Mouse (Mus musculus): ENCODE results near the gene Osbpl6. TPM values are rescaled to one million over a fixed set of nuclear protein-coding genes. Genes with fewer than 3 reads are reported as not detected.

Gene Osbpl6
- total RNA-seq, 2 experiments from 2014 or later = 65.8 to 74.5 TPM

DNA sequence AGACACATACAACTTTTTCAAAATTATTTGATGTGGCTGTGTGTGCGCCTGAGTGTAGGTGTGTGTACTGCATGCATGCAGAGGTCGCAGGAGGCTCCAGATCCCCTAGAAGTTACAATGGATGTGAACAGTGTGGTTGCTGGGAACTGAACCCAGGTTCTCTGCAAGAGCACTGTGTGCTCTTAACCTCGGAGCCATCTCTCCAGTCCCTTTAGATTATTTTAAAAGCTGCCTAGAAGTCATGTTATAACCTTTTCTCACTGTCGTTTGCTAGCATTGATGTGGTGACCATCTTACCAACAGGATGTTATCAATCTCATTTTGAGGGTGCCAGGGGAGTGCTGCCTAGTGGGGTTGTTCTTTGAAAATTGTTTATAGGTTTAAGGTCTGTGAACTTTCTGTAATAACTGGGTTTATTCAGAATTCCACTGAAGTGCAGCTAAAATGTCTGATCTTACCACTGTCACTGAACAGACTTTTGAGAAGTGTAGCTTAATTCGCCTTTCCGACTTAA lies 15.2 kb downstream of the Osbpl6 start:
- DNase-seq = no peak

DNA sequence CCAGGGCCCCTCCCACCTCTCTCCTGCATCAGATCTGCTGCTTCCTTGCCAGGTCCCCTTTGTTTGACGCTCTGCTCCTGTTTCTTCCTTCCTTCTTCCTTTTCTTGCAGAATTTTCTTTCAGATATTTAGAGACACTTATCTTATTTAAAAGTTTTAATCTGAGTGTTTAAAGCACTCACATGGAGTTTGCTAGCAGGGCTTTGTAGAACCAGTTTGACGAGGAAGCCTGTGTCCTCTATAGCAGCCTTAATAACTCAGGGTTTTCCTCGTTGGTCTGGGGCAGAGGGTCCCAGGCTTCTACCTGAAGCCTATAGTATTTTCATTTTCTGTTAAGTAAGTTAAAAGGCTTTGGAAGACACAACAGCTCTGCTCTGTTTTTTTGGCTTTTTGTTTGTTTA lies 20.5 kb downstream of the Osbpl6 start:
- no peak for DNase-seq

DNA sequence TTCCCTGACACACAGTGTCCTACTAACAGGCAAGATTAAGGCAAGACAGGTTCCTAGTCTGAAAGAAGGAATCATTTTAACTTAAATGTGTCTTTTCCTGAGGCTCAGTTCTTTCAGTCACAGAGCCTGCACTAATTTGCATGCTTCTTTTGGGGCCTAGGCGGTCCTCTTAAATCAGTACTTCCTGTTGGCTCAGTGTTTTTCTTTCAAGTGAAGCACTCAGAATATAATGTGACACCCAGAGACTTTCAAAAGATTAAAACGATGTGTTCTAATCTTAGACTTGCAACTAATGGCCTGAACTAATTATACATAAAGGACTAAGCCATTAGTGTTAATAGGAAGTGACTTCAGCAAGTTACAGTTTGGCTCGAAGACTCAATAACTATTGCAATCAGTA lies 23.0 kb downstream of the Osbpl6 start:
- no peak for DNase-seq

DNA sequence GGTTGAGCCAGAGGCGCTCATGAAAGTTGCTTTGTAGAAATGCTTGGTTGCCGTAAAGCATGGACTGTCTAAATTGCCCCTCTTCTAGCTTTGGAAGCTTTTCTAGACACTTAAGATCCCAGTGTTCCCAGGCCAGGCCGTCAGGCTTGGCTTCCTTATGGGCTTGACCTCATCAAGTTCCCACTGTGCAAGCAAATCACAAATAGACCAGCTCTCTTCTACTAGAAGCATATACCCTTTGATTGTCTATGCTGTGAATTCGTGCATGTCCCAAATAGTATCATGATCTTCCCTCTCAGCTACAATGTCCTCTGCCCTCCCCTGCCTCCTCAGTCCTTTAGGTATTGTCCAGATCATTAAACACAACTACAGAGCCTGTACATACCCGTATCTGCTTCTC lies 23.5 kb downstream of the Osbpl6 start:
- DNase-seq = no peak

DNA sequence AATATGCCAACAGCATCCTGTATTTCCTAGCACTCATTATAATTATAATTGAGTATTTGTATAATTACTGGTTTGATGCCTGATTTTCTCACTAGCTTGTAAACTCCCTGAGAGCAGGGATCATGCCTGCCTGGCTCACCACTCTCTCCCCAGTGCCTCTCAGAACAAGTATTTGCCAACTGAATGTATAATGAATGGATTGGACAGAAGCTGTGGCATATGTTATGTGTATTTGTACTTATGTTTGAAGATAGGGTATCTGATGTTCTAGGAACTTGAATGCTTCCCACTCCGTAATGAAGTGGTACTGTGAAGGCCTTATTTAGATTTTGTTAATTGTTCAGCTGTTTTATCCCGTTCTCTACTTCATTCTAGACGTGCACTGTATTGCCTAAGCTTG lies 24.2 kb downstream of the Osbpl6 start:
- DNase-seq = no peak

DNA sequence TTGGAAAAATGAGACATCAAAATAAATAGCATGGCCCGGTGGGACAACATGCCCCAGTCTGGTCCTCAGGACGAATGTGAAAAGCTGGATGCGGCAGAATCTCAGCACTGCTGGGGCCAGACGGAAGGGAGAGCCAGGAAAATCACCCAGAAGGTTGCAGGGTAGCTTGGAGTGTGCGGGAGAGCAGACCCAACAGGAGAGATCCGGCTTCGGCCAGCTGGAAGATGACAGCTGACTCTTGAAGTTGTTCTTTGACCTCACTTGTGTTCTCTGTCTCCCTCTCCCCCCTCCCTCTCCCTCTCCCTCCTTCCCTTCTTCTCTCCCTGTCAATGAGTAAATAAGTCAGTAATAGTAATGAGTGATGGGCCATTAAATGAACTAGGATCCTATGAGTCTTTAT lies 27.9 kb downstream of the Osbpl6 start:
- no peak for DNase-seq

DNA sequence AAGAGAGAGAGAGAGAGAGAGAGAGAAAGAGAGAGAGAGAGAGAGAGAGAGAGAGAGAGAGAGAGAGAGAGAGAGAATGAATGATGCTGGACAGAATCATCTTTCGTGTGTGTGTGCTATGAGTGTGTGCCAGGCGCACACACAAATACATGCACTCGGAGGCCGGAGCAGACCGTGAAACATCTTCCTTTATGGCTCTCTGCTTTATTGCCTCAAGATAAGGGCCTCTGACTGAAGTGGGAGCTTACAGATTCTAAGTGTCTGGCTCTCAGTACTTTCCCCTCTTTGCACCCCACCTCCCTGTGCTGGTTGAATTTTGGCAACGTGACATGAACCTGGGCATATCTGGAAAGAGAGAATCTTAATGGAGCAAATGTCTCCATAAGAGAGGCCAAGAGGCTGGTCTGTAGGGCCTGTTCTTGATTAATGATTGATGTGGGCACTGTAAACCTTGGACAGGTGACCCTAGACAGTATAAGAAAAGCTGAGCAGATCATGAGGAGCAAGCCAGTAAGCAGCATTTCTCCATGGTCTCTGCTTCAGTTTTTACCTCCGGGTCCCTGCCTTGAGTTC lies 29.4 kb downstream of the Osbpl6 start:
- DNase-seq = no peak

DNA sequence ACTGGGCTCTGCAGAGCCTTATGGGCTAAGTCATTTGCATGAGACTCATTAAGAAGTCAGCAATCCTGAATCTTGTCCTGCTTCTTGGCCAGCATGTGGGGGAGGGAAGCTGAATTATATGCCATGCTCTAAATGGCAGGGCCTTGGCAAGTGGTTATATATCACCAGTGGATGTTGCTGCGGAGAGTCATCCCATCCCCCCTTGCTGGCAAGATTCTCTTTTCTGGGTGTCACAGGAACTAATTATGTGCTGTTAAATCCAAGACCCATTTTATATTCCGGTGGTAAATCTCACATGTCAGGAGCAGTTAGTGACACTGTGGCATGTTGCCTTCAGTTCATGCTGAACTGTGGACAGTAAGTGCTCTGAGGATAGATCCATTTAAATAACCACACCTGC lies 31.1 kb downstream of the Osbpl6 start:
- DNase-seq = no peak

DNA sequence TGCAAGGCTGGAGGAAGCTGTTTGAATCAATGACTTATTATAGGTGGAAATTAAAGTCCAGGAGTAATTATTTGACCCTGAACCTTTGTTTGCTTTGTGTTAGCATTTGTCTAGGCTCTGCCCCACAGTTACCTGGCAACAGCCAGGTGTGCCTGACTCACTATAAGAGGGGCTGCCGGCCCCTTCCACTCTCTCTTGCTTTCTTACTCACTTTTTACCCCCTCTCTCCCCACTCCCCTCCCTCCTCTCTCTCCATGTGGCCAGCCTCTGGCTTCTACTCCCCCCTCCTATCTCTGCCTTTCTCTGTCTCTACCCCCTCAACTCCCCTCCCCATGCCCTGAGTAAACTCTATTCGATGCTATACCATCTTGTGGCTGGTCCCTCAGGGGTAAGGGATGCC lies 33.2 kb downstream of the Osbpl6 start:
- no peak for DNase-seq

DNA sequence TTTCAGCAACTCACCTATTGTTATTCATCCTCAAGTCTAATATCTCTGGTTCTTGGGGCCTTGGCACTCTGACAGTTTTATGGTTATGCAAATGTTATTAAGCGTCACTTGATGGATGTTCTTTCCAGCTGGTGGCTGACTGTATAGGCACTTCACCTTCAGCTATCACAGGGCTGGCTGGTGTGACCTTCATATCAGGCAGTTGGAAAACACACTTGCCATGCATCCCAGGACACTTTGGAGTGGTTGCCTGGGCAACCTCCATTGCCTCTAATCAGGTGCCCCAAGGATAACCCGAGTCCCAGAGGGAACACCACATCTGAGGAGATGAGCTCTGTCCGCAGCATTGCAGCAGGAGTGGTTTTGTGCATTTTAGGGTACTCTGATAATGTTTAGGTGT lies 35.8 kb downstream of the Osbpl6 start:
- DNase-seq = no peak

DNA sequence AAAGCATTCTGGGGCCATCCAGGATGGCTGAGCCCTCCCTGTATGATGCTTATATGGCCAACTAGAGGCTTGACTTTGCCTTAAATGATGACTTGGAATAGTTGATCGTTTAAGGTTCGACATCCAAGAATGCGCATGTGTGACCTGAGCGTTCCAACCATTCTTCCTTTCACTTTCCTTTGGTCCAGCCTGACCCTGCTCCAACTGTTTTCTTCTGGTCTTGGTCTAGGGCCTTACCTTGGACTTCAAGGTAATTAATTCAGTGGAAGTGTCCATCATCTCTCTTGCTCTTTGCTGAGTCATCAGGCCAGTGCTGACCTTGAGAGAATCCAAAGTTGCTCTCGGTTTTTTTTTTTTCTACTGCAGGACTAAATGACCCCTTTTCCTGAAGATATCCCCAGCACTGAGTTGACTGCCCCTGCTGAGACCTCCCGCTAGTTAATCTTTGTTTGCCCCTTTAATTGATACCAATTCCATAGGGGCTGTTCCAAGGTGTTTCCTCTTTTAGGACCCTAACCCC lies 43.6 kb downstream of the Osbpl6 start:
- no peak for DNase-seq

DNA sequence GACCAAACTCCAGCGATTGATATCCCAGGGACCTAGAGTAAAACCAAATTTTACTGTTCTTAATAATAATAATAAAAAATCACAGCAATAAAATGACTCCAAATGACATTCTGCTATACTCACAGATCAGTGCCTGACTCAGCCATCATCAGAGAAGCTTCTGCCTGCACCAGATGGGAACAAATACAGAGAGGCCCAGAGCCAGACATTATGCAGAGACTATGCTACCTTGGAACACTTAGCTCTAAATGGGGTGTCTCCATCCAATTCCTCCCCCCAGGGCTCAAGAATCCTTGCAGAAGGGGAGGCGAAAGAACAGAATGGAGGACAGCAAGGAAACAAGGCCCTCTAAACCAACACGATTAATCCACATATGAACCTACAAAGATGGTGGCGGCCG lies 60.4 kb downstream of the Osbpl6 start:
- DNase-seq = peak; percentile 35 to 44

DNA sequence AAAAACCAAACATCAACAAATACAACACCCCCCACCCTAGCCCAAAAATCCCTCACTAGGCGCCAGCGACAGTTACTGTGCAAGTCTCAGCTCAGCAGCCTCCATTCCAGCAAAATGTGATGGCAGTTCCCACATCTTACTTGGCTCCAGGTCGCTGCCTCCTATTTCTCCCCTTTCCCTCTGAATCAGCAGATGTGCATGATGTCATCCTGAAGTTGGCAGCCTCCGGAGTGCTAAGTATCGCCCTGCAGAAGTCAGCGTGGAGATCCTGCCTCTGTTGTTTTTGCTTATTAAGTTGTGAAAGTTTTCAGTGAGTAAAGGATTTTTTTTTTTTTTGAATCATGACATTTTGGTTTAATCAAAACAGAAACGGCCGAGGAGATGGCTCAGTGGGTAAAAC lies 61.9 kb downstream of the Osbpl6 start:
- no peak for DNase-seq

DNA sequence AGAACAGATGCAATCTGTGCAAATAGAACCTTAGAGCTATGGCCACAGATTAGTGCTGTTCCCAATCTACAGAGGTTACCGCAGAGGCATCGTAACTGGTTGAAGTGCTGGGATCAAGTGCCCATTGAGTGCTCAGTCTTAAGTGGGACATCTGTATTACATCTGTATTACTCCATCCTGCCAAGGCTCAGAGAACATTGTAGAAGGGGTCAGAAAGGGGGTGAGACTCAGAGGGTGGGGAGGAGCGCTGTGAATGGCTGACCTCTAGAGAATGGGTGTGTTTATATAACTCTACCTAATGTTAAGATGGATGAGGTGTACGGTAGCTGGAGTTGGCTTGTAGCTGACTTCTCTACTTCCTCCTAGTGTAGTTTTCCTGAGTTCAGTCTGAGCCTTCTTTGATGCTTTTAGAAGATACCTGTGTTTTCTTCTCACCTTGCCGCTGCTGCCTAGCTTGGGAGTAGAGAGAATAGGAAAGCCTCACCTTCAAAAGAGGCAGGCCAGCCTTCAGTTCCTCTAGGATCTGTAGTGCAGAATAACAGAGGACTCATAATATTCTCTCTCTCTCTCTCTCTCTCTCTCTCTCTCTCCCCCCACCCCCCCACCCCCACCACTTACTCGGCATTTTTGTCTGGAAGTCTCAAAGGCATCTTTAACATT lies 62.9 kb downstream of the Osbpl6 start:
- no peak for DNase-seq

DNA sequence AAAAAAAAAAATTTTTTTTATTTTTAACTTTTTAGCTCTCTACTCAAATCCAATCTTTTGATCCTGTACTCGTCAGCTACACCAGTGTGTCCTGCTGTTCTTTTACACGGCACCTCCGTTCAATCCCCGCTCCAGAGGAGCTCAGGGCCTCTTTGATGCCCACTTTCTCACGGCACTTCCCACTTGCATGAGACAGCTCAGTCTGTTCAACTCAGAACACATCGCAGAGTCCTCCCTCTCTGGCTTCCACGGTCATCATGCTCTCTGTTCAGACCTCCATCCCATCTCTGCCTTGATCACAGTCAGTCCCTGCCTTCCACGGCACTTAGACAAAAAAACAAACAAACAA lies 63.4 kb downstream of the Osbpl6 start:
- no peak for DNase-seq

DNA sequence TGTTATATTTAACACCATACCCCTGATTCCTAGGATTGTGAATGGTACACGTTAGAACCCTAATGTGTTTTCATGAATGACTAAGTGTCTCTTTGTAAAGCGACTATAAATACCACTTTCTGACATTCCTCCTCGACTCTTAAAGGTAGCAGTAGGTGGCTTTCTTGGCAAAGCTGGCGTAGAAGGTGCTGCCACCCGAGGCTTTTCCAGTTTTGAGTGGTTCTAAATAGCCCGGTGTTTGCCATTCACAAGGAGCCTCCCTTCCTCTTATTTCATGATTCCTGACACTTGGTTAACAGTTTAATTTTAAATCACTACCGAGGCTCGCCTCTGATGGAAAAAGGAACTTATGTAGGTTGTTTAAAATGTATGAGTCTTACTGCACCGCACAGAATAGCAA lies 64.1 kb downstream of the Osbpl6 start:
- no peak for DNase-seq

DNA sequence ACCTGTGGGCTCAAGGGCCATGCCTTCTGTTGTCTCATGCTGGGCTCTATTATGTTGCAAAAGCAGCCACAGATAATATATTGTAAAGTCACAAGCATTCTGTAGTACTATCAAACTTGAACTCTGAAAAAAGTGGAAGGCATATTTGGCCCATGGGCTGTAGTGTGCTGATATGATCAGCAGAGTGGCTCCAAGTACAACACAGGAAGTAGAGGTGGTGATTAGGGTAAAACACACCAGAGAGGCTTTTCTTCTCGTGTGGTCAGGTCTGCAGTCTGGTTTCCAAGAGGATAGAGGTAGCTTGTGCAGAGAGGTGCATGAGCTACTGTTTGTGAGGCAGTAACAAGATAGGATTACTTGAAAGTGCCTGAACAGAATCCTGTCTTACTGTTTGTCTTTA lies 69.5 kb downstream of the Osbpl6 start:
- no peak for DNase-seq

DNA sequence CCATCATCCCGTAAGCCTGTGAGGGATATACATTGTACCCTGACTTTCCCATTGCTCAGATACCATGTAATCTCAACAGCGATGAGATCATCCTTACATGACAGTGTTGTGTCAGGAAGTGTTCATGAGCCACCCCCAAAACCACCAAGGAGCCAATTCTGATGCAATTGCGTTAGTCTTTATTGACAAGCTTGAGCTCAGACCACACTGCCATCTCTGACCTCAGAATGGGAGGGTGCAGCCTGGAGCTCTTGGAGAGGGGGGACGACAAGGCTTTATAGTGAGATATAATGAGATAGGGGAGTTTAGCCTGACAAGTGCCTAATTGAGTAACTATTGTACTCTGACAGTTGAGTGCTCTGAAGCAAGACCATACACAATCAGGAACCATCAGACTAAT lies 82.5 kb downstream of the Osbpl6 start:
- no peak for DNase-seq

DNA sequence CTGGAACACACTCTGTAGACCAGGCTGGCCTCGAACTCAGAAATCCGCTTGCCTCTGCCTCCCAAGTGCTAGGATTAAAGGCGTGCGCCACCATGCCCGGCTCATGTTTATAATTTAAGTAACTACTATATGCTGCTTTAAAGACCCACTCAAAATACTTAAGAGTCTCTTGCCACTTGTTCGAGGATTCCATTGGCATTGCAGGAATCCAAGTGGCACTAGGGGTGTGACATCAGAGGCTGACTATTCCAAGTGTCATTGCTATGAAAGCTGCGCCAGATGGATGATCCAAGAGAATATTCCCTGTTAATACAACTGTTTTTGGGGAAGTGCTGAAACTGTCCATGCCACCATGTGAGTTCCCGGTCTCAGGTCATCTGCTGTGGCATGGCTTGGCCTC lies 83.9 kb downstream of the Osbpl6 start:
- DNase-seq = no peak

DNA sequence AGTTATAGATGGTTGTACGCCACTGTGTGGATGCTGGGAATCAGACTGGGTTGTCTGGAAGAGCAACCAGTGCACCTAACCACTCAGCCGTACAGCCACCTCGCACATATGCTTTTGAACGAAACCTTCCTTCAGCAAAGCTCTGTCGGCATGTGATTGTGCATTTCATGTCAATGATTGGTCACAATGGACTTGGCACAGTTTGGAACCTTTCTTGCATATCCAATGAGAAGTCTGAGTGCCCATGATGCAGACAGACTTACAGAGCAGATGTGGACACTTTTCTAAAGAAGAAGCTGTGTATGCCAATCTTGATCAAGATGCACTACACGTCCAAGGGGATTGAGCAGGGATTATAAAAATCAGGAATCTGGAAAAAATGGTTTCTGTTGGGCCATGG lies 85.1 kb downstream of the Osbpl6 start:
- DNase-seq = no peak

DNA sequence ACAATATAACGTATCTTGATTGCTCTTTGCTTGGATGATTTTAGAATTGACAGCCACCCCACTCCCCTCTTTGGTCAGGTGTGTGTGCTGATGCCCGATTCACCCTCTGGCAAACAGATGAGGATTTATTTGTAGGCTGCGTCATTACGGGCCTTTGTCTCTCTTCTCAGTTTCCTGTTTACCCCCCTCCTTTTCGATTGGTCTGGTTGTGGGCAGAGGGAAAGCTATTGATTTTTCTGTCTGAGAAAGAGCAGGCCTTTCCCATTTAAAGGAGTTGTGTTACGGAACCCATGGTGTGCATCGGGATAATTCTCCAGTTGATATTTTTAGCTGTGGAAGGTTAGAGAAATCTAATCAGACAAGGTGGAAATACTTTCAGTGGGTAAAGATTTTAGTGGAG lies 85.9 kb downstream of the Osbpl6 start:
- no peak for DNase-seq

DNA sequence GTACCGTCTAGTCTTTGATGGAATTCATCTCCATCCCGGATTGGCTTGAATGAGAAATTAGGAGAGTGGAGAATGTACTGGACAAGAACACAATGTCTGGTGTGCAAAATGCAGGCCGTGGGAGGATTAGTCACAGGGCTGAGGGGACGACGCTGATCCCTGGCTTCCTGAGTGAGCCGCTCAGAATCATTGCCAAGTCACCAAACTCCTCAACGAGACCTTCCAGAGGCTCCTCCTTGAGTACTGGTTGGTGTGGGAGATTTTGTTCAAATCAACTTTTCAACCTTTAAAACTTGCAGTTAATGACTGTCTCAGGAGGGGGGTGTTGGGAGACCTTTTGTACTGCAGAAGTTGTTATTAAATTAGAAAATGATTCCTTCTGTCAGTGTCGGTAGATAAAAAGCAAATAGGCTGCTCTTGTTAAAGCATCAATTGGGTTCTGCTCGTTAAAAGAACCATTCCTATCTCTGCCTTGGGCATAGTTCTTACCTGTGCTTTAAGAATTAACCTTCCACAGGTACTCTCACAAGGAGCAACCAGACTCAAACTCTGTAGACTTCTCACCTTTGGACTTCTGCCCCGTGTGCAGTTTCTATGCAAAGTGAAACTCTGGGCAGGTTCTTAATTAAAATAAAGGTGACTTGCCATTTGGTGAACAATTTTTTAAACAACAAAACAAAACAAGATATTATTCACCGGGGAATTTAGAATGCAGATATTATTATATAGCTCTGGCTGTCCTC lies 89.9 kb downstream of the Osbpl6 start:
- DNase-seq = peak in 1 of 2 experiments; percentile 21

DNA sequence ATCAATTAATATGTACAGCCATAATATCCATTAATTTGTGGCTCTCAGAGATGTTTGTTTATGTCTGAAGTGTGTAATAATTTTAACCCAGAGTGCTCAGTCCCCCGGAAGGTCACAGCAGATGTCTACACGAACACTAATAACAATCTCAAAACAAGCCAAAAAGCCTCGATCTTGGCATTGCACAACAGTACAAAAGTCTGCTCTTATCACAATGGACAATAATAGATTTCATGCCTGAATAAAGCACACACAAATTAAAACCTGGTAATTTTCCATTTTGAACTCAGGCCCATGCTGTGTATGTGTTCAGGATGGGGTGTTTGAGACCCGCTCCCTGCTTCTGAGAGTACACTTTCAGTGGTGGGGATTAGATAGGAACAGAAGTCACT lies 90.4 kb downstream of the Osbpl6 start:
- no peak for DNase-seq

DNA sequence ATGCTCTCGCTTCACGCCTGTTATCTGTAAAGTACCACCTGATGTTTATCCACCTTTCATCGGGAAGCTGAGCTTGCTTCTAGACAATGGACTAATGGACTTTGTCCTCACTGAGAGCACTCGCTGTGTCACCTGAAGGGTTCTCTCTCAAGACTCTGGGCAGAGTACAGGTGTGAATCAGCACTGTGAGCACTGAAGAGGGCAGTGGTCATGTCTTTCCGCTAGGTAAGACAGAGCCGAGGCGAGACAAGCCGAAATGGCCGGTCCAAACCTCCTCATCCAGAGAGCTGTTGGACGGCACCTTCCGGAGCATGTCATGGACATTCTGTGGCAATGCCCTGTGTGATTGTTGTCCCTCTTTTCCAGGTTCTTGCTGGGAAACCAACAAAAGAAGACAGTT lies 92.6 kb downstream of the Osbpl6 start:
- no peak for DNase-seq
